Mouse (Mus musculus): ENCODE measurements at regions not wholly inside any gene's neighbourhood (a gene's known extent, or its start where the extent isn't known, plus 50 kb on each side); places are given as distances from the start of the nearest gene placed in this dataset.

DNA sequence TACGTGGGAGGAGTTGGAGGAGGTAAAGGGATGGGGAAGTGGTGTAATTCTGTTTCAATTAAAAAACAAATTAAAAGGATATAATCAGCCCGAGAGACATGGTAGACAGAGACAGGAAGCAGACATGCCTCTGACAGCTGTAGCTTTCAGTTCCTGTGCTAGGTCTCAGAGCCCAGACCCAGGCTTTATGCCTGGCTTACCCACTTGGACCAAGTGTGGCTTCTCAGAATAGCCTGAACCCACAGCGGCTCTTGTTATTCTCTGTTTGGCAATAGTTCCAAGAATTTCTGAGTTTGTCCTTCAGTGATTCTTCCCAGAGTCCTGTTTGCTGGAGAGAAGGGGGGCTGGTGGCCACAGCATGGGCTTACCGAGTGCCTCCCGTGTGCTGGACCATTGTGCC, 182.4 kb downstream of the Pten start:
- peak; percentile 82 for DNase-seq (ENCODE audit: low spot score)

- DNase-seq (ENCODE audit: low spot score) = peak; percentile 50
These were observed 183.5 kb downstream of the Pten start for GRCm38 (mm10) chr19:32940806-32941205.

DNA sequence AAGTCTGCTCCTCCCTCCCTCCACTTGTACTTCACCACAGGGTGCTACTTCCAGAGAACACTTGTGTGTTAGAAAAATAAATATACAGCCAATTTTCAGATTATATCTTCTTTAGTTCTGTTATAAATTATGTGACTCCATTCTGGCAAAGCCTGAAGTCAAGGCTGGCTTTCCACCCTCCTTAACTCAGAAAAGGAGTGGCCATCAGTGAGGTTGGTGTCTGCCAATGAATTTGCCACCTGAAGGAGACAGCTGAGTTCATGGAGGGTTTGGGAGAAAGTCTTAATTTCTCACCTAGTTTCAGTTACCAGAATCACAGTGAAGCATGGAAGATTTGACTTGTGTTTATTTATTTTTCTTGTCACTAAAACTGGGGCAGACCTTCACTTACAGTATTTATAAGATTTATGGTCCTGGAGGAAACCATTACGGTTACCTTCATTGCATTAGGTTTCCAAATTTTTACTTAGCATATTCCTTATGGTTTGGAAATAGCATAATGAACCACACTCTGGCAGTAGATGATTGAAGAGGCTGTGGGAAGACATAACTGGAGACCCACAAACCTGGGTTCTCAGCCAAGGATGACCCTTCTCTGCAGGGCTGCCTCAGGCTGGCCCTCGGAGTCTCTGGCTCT, 186.4 kb downstream of the Pten start:
- peak; percentile 57 for DNase-seq (ENCODE audit: low spot score)

DNA sequence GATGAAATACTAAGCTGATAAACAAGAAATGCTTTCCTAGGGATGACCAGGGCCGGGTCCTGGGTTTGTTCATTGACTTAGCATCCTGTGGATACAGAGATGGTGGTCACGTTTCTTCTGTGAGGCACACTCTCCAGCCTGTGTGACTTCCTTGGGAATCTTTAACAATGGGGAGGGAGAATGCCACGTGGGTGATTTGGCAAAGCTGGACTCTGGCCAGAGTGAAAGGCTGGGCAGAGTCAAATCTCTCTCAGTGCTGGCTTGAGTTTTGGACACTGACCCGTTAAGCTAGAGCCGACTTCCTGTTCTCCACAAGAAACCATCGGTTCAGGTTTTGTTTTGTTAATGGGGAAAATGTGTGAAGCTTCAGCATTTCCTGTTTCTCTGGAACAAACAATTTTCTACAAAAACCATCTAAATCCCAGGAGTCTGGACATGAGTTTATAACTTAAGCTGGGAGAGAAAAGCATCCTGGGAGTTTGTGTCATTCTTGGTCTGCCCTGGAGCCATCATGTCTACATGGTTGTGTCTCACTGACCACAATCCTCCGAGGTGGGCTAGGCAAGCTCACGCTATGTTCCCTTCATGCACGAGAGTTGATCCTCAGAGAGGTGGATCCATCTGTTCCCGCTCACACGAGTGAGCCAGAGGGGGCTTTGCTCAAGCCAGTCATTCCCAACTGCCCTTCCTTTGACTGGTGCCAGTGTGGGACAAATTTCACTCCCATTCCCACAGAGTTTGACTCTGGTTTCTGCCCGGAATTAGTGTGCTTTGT, 190.0 kb downstream of the Pten start:
- DNase-seq (ENCODE audit: low spot score) = no peak

GRCm38 (mm10) chr19:32950252-32950651, 193.0 kb downstream of the Pten start:
- peak; percentile 65 for DNase-seq (ENCODE audit: low spot score)

GRCm38 (mm10) chr19:32950794-32951193, 193.5 kb downstream of the Pten start:
- no peak for DNase-seq (ENCODE audit: low spot score)

GRCm38 (mm10) chr19:32952425-32952824, 195.1 kb downstream of the Pten start:
- no peak for DNase-seq (ENCODE audit: low spot score)

DNA sequence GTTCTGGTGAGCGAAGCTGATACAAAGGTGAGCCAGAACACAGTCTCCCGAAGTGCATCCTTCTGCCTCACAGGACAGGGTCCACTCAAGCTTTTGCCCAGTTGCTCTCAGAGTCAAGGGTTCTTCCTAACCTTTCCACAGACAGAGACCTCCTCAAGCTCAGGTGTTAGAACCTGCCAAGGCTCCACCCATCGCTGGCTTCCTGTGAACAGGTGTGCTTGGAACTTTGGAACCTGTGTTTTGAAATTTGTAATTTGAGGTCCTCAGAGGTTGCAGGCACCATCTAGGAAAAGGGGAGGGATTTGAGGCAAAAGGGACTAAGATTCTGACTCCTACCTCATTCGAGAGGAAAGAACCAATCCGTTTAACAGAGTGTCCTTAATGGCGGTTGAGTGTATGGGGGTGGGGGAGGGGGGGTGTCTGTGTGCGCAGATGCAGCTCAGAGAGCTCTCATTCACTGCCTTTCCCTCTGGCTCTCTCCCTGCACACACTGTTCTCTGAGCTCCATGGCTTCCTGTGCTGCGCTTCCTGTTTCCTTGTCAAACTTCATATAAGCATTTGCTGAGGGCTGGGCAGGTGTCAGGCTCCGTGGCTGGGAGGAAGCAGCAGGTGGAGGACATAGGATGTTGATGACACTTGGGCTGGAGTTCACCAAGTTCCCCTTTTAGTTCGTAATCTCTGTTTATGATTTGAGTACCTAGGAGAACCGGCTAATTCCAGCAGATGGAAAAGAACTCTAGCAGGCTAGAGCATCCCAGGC, 195.8 kb downstream of the Pten start:
- no peak for DNase-seq (ENCODE audit: low spot score)

GRCm38 (mm10) chr19:32954001-32954605, 196.8 kb downstream of the Pten start:
- DNase-seq (ENCODE audit: low spot score) = peak; percentile 64

- DNase-seq (ENCODE audit: low spot score) = no peak
These were observed 197.6 kb downstream of the Pten start for GRCm38 (mm10) chr19:32954942-32955341.

- no peak for DNase-seq (ENCODE audit: low spot score)
These were observed 199.0 kb downstream of the Pten start for GRCm38 (mm10) chr19:32956143-32956915.

DNA sequence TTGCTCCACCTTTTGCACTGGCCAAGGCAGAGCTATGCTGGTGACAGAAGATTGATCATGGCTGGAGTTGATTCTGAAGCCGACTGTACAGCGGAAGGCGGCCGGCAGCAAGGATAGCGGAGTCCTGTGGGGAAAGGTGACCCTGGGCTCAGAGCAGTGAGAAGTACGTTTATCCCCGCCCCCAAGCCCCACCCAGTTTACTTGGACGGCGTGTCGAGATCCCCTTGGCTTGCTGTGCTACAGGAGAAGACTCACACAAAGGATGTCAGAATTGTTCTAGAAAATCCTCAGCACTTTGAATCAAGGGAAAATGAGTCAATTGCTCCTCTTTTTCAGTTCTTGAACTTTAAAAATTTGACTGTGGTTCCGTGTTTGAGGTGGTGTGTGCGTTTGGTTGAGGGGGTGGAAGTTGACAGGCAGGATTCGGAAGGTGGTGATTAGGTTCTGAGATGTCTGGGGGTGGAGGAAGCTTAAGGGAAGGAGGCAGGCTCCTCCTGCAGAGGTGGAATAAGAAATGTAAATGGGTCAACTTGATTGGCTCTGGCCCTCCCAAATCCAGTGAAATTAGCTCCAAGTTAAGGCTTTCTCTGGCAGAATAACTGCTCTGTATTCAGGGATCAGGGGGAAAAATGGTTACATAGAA, 199.7 kb downstream of the Pten start:
- DNase-seq (ENCODE audit: low spot score) = no peak

DNA sequence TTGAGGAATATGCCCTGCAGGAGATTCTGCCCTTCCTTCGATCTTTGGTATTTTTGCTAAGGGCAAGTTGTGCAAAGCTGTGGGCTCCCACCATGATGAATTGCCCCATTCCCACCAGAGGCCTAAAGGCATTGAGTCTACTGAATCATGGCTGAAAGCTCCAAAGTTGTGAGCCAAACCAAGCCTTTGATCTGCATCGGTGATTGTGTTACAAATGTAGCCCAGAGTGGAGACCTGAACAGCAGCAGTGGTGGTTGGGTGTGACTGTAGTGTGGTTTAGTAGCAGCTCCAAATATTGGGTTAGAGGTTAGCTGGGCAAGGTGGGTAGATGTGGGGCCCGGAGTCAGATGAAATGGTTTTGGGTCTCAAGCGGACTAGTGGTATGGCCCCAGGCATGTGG, 201.0 kb downstream of the Pten start:
- no peak for DNase-seq (ENCODE audit: low spot score)

DNA sequence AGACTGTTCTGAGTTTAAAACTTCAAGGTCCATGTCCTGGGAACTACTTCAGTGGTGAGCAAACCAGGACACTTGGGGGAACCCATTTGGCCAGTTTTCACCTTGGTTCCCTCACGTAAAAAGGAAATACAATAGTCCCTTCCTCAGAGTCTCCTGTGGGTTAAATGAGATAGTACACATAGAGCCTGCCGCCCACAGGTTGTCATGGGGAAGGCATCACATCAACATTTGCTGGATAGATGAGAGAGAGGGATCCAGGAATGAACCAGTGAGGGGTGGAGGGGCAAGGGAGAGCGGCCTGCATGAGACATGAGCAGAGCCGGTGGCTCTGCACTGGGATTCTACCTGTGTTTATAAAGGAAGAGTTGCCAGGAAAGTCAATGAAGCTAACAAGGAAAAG, 201.5 kb downstream of the Pten start:
- no peak for DNase-seq (ENCODE audit: low spot score)

- no peak for DNase-seq (ENCODE audit: low spot score)
These were observed 202.5 kb downstream of the Pten start for GRCm38 (mm10) chr19:32959844-32960195.

GRCm38 (mm10) chr19:32960196-32960947, 203.1 kb downstream of the Pten start:
- no peak for DNase-seq (ENCODE audit: low spot score)

DNA sequence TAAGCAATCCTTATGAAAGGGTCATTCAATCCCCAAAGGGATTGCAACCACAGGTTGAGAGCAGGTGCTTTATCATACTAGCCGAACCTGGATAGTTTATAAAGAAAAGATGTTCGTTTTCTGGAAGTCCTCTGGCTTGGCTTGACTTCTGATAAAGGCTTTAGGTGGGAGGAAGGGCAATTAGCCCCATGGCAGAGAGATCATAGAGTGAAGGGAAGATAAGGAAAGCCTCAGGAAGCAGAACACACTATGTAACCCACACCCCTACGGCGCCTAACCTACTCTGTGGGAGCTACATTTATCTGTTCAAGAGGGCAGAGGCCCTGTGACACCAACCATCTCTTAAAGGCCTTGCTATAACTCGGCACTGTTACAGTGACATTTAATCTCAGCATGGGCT, 204.2 kb downstream of the Pten start:
- no peak for DNase-seq (ENCODE audit: low spot score)

DNA sequence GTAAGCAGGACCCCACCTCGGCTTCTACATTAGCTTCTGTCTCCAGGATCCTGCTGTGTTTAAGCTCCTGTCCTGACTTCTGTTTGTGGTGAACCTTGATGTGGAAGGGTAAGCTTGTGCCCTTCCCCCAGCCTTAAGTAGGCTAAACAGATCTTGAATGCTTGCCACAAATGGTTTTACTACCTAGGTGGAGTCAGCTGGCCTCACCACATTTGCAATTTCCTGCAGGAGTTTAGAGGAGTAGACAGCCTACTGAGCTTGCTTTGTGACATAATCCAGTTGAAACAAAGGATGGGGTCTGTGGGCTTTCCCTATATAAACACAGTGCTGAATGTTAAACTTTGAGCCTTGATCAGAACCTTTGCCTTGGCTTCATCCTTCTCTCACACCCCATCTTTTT, 206.7 kb downstream of the Pten start:
- DNase-seq (ENCODE audit: low spot score) = no peak

DNA sequence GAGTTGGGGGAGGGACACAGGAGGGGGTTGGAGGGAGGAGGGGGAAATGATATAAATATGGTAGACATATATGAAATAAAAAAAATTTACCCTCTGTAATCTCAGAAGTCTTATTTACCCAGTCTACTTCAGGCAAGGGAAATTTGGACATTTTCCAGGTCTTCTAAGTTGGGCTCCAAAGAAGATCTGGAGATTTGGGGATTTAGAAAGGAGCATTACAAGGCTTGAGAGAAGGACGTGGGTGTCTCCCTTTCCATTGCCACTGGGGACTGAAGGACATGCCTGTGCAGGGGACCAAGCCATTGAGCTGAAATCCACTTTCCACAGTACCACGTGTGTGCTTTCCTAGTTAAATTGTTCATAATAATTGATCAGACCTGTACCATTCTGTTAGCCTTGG, 208.2 kb downstream of the Pten start:
- no peak for DNase-seq (ENCODE audit: low spot score)

GRCm38 (mm10) chr19:32969213-32969776, 212.0 kb downstream of the Pten start:
- DNase-seq (ENCODE audit: low spot score) = no peak

All from adipocyte (in vitro differentiated cells).